Mouse (Mus musculus) 3T3-L1 (cell line): ENCODE results near the gene Mast3.

Experiments
- DNase-seq: peaks from one replicate; pipeline ENCODE4 v3.0.0-alpha.2; 2015; ENCODE audit warnings: low read depth, low spot score

The Mast3 gene

GRCm38 (mm10) chr8:70762118-70762517 is 42.7 kb downstream of the Mast3 start:
- DNase-seq, result no peak

DNA sequence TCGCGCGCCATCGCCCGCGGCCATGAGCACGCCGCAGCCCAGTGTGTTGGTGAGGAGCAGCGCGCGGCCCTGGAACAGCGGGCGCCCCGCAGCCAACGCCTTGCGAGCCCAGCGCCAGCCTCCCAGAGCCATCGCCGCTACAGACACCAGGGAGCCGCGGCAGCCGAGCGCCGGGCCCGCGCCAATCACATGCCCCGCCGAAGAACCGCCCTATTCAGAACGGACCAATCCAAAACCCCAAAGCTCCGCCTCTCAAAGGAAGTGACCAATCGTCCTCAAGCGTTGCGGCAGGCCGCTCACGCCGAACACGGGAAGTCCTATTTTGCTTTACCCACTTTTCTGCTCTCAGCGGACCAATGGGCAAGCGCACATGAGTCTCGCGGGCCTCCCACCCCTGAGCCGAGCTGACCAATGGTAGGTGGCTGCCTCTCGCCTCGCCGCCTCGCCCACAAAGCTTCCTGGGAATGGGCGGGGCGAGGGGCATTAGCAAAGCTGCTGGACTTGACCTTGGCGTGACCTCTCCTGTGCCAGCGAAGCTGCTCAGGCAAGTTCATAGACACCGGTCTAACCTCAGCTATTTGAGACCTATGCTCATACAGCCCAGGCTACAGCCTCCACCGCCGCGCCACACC is 44.0 kb downstream of the Mast3 start, which contains the start of gene Mpv17l2:
TSS of gene Mpv17l2 (minus strand) at position 172 of the 632 bp plus-strand sequence.
- peak; percentile 100 for DNase-seq

- DNase-seq, result no peak
These were observed 44.5 kb downstream of the Mast3 start for GRCm38 (mm10) chr8:70760350-70760749.

GRCm38 (mm10) chr8:70758616-70759561 is 46.0 kb downstream of the Mast3 start:
- DNase-seq, result peak; percentile 70

DNA sequence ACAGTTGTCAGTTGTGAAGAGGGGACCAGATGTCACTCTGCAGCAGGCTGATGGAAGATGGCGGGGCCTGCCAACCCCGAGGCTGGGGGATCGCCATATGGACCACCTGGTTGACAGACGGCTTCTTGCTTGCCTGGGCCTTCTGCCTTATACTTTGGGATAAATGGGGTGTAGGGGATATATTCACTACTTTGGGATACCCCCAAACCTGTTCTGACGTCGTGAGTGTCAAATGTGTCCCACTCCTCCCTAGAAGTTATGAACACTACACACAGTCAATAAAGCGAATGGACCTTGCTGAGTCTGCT is 46.6 kb downstream of the Mast3 start:
- DNase-seq, result no peak

GRCm38 (mm10) chr8:70757523-70758307 is 47.1 kb downstream of the Mast3 start:
- peak; percentile 71 for DNase-seq

DNA sequence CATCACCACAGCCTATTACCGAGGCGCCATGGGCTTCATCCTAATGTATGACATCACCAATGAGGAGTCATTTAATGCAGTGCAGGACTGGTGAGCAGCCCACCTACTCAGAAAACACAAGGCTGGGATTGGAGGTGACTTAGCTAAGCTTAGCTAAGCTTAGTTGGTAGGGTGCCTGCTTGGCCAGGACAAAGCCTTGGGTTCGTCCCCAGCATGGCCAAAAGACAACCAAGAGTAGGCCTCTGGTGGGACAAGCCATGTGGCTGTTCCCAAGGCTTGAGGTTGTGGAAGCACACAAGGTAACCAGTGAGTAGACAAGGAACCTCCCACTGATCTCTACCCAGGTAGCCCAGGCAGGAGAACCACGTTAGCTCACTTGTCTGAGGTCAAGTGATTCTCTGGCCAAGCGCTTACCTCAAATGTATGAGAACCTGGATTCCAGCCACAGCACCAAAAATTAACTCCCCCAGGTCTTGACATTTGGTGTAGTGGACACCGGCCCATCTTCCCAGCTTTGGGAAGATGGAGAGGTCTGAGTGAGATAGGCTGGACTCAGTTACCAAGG is 48.3 kb downstream of the Mast3 start:
- no peak for DNase-seq

- no peak for DNase-seq
These were observed 49.0 kb downstream of the Mast3 start for GRCm38 (mm10) chr8:70755661-70756475.

DNA sequence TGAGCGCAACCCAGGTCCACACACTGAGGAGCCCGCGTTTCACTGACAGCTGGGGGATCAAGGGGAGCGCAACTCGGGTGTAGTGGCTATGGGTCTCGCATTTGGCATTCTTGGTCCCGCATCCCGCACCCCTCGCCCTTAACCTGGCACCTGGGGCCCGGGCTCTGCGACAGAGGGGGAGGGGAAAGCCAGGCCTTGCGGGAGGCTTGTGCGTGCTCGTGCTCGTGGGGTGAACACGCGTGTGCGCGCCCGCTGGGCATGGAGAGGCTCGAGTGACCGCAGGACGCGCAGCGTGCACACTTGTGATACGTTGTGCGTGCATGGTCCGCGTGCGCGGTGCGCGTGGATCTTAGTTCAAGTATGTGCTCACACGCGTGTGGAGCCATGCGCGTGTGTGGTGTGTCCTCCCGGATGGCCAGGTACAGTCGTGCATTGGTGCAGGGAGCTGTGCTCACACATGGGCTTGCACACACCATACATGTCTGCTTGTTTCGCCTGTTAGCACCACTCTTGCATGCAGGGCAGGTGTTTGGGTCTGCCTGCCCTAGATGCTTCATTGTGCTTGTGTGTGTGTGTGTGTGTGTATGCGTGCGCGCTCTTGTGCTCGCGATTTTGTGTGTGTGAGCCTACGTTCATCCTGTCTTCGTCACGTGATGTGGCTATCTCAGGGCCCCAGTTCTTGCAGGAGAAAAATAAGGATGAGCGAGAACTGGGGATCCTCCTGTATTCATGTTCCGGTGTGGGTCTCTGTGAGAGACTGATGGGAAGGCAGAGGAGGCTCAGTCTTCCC is 49.8 kb downstream of the Mast3 start:
- peak; percentile 55 for DNase-seq

- DNase-seq, result peak; percentile 100
These were observed 50.6 kb downstream of the Mast3 start, which contains the start of gene Rab3a for GRCm38 (mm10) chr8:70754043-70754870. Gene Rab3a (plus strand): TSS chr8:70754679.

GRCm38 (mm10) chr8:70753151-70753550 is 51.7 kb downstream of the Mast3 start:
- DNase-seq, result no peak

GRCm38 (mm10) chr8:70752000-70752764 is 52.7 kb downstream of the Mast3 start:
- peak; percentile 88 for DNase-seq

DNA sequence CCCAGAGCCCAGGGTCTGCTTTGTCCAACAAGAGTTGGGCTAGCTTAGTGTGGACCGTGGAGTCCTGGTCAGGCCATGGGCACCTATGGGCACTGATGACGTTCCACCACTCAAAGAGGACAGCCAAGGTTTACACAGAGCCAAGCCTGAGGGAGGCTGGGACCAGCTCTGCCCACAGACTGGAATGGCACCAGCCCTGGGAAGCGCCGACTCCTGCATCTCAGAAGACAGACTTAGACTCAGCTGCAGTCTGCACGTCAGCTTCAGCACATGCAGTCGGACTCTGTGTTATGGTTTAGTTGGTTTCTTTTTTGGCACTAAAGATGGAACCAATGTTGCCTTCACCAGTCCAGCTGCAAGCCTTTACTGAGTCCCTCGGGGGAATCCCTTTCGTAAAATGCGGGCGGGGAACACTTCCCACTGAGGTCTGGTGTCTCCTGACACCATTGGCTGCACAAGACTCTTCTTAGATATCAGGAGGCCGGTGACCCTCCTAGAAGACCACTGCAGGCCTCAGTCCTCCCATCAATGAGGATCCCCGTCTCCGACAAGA is 54.6 kb downstream of the Mast3 start:
- no peak for DNase-seq

- DNase-seq, result no peak
These were observed 55.7 kb downstream of the Mast3 start for GRCm38 (mm10) chr8:70749097-70749674.

DNA sequence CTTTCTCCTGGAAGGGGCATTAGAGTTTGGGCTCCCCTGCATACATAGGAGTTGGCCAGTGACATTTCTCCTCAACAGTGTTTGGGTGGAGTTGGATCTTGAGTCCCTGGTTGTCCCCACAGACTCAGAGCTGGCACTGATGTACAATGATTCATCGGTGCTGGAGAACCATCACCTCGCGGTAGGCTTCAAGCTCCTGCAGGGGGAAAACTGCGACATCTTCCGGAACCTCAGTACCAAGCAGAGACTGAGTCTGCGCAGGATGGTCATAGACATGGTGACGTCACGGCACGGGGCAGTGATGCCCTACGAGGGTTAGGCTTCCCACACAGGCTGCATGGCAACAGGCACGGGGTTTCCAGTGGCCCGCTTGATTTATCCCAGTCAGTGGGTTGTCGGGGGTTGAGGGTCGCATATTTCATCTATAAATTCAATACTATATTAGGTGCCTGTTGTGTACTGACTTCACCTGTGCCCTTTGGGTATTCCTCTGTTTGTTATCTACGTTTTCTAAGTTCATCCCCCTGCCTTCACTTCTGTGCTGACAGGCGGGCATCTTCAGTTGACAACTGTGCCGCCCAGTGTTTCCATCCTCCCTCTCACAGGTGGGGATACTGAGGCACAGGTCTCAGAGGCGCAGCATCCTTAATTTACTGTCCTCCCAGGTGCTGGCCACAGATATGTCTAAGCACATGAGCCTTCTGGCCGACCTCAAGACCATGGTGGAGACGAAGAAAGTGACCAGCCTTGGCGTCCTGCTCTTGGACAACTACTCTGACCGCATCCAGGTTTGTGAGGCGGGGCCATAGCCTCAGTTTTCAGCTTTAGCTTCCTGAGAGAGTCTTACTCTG is 56.4 kb downstream of the Mast3 start:
- no peak for DNase-seq

DNA sequence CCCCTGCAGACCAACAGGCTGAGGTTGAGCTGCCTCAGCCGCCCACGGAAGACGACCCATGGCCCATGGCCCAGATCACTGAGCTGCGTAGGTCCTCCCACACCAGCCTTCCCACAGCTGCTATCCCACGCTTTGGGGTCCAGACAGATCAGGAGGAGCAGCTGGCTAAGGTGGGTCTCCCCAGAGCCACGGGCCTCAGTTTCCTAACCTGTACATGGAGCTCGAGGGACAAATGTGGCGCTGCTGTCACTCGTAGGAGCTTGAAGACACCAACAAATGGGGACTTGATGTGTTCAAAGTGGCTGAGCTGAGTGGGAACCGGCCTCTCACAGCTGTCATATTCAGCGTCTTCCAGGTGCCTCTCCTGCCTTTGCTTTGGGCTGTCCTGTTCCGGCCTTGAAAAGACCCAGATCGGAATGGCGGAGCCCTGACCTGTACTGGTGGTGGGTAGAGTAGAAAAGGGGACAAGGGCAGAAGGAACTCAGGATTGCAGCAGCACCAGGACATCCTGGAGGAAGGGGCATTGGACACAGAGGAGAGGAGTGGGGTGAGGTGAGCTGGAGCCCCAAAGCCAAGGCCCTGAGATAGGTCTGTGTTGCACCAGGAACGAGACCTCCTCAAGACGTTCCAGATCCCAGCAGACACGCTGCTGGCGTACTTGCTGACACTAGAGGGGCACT is 57.5 kb downstream of the Mast3 start:
- no peak for DNase-seq
